Mouse (Mus musculus): ENCODE measurements around the gene Tmem217. TPM values are rescaled to one million over a fixed set of nuclear protein-coding genes. Genes with fewer than 3 reads are reported as not detected.

Gene Tmem217
- not detected for total RNA-seq (2021)

DNA sequence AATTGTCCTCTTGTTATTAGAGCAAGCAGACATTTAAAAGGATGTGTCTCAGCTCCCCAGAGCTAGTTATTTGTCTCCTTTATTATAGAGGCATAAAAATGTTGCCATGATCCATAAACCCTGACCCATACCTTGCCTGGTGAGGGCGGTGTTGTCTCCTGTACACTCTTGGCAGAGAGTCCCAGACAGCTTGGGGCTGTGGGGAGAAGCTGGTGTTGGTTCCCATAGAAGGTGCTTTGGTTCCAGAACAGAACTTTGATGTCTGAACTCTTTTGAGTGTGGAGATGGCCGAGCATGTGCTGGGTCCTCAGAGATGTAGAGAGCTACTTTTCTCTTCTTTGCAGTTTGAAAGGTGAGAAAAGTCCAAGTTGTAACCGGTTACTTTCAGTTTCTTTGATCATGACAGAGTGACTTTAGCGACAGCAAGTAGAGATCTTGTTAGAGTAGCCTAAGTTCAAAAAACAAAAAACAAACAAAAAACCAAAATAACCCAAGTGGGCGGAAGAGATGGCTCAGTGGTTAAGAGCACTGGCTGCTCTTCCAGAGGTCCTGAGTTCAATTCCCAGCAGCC lies at the start of gene Tmem217:
Gene Tmem217 (minus strand): TSS at position 224 of the 571 bp plus-strand sequence.
- no peak for DNase-seq (ENCODE audit: low spot score in 2 of 2)
- intact Hi-C loops (cut with DNase I), result no loop called here

DNA sequence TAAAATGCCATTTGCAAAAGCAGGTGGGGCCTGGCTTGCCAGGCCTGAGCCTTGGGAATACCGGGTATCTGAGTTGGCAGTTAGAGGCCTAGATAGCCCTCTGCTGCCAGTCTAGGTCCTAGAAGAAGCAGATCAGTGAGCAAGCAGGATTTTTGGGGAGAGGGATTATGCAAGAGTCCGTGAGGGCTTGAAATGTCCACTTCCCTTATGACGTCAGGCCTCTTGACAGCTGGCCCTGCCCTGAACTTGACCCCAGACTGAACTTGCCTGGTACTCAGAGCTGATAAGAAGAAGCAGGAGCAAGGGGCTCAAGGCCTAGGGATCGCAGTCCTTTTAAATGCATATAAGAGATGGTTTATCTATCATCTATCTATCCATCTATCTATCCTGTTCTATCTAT lies 49.2 kb upstream of the Tmem217 start:
- DNase-seq (ENCODE audit: low spot score in 2 of 2), result no peak
- intact Hi-C loops (cut with DNase I), result loop anchor here (5.0 kb wide), 1 partner anchor 281 kb away; no protein-coding TSS in a partner anchor

DNA sequence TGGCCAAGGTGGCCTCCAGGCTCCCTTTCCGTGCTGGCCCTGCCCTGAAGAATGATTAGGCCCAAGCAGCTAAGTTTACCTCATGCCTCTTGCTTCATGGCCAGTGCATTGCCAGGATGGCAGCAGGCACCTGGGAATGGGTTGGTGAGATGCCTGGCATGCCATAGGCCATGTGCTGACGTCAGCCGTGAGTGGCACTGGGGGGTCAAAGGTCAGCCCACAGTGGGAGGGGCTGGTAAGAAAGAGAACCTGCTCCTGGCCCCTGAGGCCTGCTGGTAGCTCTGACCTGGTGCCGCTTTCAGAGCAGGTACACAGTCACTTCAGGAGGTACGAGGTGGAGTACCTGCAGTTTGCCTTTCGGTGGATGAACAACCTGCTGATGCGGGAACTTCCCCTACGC lies 47.4 kb upstream of the Tmem217 start:
- intact Hi-C loops (cut with DNase I), result no loop called here
- DNase-seq (ENCODE audit: low spot score in 2 of 2), result no peak

DNA sequence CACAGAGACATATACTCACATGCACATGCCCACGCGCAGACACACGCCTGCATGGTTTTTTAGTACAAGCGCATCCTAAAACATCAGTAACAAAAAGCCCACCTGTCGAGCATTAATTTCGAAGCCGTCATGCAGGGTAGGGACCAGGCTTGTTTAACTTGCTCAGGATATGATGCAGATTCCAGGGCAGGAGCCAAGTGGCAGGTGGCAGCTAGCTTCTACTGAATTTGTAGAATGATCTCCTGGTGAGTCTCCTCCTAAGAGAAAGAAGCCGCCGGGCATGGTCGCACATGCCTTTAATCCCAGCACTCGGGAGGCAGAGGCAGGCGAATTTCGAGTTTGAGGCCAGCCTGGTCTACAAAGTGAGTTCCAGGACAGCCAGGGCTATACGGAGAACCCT lies 46.9 kb upstream of the Tmem217 start:
- intact Hi-C loops (cut with DNase I), result no loop called here
- DNase-seq (ENCODE audit: low spot score in 2 of 2), result no peak

DNA sequence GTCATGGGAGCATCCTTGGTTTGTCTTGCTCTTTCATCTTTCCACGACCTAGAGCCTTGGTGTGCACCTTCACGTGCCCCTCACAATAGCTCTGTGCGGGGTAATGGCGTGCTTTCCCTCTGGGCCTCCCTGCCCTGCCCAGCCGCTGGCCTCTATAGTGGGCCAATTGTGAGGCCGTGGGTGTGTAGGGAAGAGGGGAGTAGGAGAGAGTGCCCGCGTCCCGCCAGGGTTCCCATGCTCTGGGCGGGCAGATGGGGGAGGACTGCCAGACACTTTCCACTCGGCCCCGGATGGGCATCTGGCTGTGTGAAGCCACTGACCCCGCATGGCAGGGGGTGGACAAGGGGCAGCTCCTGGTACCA lies 44.6 kb upstream of the Tmem217 start:
- intact Hi-C loops (cut with DNase I), result no loop called here
- no peak for DNase-seq (ENCODE audit: low spot score in 2 of 2)

DNA sequence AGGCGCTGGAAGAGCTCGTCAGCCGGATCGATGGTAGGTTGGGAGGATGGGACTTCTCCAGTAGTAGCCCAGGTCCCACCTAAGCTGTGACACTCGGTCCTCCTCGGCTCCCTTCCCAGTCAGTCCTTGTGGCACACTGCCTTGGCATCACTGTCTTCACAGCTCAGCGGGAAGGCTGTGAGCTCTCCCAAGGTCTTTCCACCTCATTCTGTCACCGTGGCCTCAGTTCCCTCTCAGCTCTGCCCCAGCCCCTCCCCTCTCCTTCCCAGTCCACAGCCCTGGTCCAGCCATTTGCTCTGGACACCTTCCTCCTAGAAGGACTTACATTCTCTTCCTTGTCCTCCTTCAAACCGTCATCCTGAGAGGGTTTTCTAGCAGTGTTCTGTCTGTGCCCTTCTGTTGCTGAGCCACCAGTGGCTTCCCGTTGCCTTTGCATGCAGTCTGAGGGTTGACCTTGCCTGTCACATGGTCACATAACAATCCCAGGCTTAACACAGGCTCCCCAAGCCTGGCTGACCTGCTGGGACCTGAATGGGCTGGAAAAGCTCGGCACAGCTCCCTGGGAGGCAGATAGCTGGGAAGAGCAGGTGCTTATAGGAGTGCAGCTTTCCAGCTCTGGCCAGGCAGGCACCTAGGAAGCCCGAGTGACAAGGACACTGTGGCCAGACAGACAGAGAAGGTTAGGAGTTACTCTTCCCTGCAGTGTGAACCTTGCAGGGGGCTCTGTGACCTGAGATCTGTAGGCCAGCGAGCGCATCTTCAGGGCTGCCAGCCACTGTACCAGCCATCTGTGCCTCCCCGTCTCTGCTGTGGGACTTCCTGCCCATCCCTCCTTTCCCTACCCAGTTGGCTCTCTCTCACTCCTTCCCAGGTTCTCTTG lies 43.9 kb upstream of the Tmem217 start:
- intact Hi-C loops (cut with DNase I), result no loop called here
- DNase-seq (ENCODE audit: low spot score in 2 of 2), result no peak

DNA sequence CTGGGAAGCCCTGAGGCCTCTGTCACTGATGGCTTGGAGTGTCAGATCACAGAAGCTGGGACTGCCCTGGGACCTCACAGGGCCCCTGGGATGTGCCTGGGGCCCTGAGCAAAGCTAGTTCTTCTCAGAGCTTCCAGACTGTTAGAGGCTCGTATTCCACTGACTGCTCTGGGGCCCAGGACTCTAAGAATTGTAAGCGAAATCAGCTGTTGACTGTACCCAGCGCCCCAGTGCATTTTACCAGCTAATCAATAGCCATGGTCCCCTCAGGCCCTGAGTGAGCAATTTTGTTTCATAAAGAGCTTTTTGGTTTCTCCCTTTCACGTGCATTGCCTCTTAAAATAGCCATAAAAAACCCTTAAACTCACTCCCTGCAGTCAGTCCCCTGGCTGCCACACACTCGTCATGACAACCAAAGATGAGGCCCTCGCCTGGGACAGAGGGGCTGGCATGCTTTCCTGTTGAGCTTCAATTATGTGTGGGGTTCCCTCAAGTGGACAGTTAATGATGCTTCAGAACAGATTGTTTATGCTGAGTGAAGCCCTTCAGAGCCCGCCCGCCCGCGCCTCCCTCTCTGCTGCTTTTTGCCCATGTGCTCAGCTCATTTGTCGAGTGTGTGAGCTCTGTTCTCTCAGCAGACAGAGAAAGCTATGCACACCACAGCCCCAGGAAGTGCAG lies 37.2 kb upstream of the Tmem217 start:
- intact Hi-C loops (cut with DNase I), result no loop called here
- DNase-seq (ENCODE audit: low spot score in 2 of 2), result peak in 1 of 2 experiments; percentile 22

DNA sequence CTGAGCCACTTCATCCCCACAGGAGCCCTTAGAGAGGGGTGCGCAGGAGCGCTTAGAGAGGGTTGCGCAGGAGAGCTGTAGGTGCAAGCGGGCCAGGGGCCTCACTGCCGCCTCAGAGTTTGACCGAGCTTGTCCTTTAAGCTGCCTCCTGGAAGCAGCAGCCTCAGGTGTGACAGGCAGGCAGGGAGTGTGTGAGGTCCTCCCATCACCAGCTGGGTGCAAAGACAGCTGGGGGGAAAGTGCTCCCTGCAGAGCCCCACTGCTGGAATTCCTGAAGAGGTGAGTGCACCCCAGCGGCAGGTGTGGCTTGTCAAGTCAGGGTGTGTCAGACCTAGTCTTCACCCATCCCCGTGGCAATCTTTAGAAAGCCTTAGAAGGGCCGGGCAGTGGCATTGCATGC lies 34.7 kb upstream of the Tmem217 start:
- DNase-seq (ENCODE audit: low spot score in 2 of 2), result no peak
- intact Hi-C loops (cut with DNase I), result no loop called here

DNA sequence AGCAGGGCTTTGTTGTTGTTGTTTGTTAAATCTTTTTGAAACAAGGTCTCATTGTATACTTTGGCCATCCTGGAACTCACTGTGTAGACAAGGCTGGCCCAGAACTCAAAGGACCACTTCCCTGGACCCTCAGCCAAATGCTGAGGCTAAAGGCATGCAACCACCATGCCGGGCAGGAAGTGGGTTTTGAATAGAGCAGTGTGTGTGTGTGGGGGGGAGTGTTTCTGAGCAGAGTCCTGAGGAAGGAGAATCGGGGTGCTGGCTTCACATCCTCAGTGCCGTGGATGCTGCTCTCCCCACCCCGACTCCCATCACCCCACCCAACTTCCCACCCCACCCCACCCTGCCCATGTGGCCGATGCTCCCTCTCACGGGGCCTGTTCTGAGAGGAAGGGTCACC lies 33.3 kb upstream of the Tmem217 start:
- intact Hi-C loops (cut with DNase I), result no loop called here
- no peak for DNase-seq (ENCODE audit: low spot score in 2 of 2)

DNA sequence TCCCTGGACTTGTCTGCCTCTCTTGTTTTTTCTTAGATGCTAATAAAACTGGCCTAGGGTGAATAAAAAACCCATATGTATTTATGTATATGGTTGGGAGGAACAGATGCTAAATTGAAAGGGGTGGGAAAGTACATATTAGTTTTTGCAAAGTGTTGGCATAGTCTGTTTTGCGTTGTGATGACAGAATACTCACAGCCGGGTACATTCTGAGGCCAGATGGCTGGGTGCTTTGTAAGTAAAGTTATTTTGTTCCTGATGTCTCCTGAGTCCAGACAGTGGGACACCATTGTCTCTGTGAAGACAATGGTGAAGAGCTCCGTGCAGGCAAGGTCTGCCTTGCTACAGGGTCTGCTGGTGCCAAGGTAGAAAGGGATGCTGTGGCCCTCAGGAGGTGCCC lies 32.6 kb upstream of the Tmem217 start:
- intact Hi-C loops (cut with DNase I), result no loop called here
- DNase-seq (ENCODE audit: low spot score in 2 of 2), result no peak

DNA sequence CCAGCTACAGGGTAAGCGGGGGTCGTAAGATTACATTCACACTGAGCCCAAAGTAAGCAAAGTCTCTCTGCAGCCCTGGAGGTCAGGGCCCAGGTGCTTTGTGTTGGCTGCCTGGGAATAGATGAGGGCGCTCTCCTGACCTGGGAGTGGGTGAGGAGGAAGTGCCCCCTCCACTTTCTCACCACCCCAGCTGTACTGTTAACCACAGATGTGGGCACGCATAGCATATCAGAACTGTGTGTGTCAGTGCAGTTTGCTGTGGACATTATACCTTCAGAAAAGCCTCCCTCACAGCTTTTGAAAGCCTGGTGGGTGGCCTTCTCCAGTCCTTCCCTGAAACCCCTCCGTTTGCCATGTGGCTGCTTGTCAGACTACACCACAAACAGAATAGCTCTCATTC lies 32.1 kb upstream of the Tmem217 start:
- no peak for DNase-seq (ENCODE audit: low spot score in 2 of 2)
- intact Hi-C loops (cut with DNase I), result no loop called here

DNA sequence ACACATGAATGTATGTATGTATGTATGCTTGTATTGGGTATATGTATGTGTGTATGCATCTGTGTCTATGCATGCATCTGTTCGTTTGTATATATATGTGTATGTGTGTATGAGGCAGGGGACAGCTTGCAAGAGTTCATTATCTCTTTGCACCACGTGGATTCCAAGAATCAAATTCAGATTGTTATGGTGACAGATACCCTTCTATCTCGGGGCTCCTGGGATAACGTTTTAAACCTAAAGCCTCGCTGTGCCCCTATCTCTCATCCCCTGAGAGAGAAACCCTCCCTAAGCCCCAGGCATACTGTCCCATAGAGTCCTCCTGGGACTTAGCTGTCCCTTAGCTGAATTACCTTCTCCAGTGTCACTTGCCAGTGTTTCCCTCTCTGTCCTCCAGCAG lies 31.4 kb upstream of the Tmem217 start:
- intact Hi-C loops (cut with DNase I), result no loop called here
- no peak for DNase-seq (ENCODE audit: low spot score in 2 of 2)

DNA sequence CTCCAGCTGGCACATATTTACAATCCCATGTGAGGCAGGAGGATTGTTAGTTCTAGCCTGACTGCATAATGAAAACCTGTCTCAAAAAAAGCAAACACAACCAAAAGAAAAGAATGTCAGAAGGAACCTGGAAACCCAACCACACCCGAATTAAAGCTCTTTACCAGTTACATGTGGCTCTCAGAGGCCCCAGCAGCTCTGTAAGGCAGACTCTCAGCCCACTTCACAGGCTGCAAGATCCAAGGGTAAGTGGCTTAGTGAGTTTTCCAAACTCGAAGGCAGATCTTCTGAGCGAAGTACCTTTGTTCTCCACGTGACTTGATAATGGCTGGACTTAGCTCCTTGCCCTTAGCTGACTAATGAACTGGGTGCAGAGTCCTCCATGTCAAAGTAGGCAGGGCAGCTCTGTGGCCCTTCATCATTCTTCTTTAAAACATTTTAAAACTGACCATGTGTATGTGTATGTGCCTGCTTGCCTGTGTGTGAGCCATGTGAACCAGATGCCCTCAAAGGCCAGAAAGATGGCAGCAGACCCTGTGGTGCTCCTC lies 27.5 kb upstream of the Tmem217 start:
- DNase-seq (ENCODE audit: low spot score in 2 of 2), result no peak
- intact Hi-C loops (cut with DNase I), result no loop called here

DNA sequence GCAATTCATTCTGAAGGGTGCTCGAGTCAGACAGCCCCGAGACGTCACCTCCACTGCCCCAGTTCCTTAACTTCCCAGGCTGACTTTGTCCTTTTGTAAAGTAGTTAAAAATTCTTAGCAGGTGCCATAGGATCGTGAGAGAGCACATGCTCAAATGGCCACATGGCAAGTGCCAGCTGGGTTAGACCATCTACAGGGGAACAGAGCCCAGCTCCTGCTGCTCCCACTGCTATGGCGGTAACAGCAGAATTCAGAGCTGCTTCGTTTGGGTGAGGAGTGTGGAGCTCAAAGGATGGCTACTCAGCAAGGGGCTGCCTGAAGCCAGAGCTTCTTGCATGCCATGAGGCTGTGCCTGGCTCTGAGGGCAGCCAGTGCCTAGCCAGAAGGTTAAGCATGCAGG lies 17.6 kb upstream of the Tmem217 start:
- no peak for DNase-seq (ENCODE audit: low spot score in 2 of 2)
- intact Hi-C loops (cut with DNase I), result no loop called here

DNA sequence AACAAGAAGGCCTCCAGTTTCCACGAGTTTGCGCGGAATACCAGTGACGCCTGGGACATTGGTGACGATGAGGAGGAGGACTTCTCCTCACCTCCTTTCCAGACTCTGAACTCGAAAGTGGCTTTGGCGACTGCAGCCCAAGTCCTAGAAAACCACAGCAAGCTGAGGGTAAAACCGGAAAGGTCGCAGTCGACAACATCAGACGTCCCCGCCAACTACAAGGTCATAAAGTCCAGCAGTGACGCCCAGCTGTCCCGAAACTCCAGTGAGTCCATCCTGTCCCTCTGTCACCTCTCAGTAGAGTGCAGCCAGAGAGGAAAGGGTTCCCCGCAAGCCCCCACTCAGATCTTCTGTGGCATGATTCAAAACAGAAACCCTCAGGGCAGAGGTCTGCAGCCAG lies 16.2 kb upstream of the Tmem217 start:
- intact Hi-C loops (cut with DNase I), result no loop called here
- no peak for DNase-seq (ENCODE audit: low spot score in 2 of 2)

DNA sequence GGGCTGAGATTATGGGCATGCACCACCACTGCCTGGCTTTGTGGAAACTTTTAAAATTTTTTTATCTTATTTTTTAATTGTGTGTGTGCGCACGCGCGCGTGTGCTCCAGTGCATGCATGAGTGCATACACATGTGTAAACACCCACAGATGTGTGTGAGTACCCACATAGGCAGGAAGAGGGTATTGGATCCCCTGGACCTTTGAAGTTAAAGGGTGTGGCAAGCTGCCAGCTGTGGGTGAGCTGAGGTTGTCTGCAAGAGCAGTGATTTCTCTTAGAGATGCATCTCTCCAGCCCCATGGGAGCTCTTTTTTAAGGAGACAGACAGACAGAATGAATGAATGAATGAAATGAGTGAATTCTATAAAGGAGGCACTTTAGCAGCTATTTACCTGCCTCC lies 13.3 kb upstream of the Tmem217 start:
- DNase-seq (ENCODE audit: low spot score in 2 of 2), result no peak
- intact Hi-C loops (cut with DNase I), result no loop called here

DNA sequence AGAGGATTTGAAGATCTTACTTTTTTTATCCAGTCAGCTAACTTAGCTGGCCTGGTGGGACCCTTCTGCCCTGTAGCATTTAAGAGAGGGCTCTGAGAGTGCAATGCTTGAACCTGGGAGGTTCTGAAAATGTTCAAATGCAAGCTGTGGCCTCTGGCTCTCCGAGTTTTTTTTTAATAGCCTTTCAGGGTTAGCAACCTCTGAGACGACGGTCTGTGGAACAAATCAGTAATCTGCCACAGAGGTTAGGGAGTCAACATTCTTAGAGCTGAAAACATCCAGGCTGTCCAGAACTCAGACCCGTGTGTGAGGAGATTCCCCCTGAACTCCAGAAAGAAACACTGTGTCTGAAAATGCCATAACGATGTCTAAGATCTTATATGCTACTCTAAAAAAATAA lies 6.3 kb upstream of the Tmem217 start:
- DNase-seq (ENCODE audit: low spot score in 2 of 2), result no peak
- intact Hi-C loops (cut with DNase I), result no loop called here

DNA sequence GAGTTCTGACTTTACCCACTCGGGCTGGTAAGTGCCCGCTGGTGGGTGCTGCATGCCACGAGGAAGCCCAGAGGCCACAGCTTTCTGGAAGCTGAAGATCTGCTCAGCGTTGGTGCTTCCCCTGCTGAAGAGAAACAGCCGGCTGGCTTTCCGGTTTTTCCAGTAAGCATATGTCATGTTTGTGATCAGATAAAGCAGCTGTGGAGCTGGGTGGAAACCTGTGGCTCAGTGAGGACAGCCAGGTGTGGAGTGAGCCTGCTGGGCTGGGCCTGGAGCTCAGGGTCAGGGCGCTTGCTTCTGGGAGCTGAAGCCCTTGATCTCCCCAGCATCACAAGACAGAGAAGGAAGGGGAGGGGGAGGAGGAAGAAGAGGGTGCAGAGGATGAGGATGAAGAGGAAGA lies 4.7 kb upstream of the Tmem217 start:
- intact Hi-C loops (cut with DNase I), result no loop called here
- no peak for DNase-seq (ENCODE audit: low spot score in 2 of 2)

DNA sequence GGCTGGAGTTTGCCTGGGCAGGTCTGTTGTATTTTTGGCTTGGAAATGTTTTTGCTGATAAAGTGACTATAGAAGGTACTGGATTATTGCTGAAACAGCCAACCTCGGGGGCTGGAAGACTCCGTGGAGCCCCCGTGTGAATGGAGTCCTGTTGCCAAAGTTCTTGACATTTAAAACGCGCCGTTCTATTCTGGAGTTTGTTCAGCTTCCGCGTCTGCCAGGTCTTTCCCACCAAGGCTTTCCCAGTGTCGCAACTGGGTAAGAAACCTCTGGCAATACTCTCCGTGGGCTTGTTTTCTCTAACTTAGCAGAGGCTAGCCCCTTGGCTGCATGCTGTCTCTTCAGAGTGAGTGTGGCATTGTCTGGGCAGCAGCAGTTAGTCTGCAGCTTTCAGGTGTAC lies 4.3 kb upstream of the Tmem217 start:
- no peak for DNase-seq (ENCODE audit: low spot score in 2 of 2)
- intact Hi-C loops (cut with DNase I), result no loop called here

DNA sequence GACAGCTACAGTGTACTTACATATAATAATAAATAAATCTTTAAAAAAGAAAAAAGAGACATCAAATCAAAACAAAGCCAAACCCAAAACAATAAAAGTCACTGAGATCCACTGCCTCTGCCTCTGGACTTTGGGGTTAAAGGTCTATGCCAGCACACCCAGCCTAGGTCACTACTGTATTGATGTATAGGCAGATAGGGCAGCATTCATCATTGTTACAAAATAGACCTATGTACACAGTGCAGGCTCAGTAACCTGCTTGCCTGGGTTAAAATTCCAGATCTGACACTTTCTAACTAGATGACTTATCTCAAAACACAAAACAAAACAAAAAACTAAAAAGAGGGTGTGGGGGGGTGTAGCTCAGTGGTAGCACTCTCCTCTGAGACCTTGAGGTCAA lies 2.0 kb upstream of the Tmem217 start:
- intact Hi-C loops (cut with DNase I), result no loop called here

DNA sequence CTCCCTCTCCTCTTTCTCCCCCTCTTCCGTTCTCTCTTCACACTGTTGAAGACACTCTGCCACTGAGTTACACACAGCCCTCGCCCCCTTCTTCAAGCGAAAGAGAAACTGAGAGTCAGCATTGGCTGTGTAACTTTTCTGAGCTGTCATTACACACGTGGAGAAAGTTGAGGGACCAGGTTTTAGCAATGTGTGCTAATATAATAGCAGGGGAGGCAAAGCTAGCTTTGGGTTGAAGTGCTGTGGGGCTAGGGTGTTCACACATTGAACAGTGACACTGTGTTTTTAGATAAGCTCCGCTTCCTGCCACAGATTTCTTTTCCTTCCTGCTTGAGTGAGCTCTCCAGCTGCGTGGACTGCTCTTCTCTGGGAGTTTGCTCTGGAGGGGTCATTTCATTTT lies 1.2 kb downstream of the Tmem217 start:
- intact Hi-C loops (cut with DNase I), result no loop called here

More for the DNA sequence above, 2.0 kb upstream of the Tmem217 start:
- DNase-seq (ENCODE audit: low spot score in 2 of 2), result no peak

More for the DNA sequence above, 1.2 kb downstream of the Tmem217 start:
- DNase-seq (ENCODE audit: low spot score in 2 of 2), result no peak

All from left cerebral cortex, postnatal 25 days (tissue).